Mouse (Mus musculus): ENCODE measurements around the gene Hagh.

Hagh gene

DNA sequence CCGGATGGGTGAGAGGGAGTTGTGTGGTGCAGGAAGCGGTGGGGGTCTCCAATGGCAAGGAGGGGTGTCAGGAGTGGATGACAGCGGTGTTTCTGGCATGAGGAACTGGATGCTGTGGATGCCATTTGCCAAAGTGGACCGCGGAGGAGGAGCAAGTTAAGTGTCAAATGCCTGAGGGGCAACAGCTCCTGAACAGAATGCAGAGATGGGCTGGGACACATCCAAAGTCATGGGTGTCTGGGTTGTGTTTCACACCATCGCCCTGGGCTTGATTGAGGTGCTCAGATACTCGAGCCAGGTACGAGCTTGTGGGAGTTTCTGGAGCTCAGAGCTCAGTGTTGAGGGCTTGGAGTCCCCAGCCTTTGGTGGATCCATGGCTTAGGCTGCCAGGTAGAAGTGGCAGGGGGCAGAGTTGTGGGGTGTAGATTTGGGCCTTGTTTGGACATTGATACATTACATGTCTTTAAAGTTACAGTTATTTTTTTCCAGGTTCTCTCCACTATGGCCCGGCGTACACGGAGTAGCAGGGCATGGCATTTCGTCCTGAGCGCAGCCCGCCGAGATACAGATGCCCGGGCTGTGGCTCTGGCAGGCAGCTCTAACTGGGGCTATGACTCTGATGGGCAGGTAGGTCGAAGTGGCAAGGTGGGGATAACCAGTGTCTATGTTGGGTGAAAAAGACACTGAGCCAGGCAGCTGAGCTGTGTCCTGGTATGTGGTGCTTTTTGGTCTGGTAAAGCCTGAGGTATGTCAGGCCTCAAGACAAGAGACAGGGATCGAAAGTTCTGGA lies 47.5 kb downstream of the Hagh start:
- peak; percentile 94 for DNase-seq

DNA sequence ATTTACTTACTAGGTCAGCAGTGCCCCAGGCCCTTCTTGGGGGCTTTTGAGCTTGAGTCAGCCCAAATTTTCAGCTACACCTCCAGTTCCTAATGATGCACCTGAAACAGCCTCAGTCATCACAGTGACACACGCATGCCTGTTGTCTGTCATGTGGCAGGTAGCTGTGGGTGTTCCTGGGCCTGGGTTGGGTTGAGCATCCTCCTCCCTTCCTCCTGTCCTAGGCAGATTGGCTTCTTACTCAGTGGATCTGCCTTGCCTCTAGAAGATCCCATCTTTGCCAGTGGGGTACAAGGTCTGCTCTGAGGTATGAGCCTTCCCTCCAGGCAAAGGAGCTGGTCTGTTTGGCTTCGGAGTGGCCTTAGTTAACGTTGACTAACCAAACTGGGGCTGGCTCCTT lies 48.9 kb downstream of the Hagh start:
- DNase-seq: peak; percentile 89

DNA sequence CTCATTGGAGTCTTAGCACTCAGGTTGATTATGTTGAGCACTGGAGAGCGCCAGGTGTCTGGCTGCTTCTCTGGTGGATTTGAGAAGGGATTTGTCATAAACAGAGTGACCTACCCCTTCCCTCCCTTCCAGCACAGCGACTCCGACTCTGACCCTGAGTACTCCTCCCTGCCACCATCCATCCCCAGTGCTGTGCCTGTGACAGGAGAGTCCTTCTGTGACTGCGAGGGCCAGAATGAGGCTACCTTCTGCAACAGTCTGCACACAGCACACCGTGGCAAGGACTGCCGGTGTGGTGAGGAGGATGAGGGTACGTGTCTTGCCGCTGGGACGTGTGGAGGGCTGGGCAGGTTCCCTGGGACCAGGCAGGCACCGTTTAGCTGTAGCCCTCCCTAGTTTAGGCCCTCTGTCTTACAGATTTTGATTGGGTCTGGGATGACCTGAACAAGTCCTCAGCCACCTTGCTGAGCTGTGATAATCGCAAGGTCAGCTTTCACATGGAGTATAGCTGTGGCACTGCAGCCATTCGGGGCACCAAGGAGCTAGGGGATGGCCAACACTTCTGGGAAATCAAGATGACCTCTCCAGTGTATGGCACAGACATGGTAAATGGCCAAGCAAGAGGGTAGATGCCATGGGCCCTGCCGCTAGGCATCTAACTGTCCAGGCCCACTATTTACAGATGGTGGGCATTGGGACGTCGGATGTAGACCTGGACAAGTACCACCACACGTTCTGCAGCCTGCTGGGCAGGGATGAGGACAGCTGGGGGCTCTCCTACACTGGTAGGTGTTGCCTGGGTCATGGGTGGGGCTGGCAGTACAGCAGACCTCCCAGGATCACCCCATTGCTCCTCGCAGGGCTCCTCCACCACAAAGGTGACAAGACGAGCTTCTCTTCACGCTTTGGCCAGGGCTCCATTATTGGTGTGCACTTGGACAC lies 50.5 kb downstream of the Hagh start:
- DNase-seq: peak; percentile 90

DNA sequence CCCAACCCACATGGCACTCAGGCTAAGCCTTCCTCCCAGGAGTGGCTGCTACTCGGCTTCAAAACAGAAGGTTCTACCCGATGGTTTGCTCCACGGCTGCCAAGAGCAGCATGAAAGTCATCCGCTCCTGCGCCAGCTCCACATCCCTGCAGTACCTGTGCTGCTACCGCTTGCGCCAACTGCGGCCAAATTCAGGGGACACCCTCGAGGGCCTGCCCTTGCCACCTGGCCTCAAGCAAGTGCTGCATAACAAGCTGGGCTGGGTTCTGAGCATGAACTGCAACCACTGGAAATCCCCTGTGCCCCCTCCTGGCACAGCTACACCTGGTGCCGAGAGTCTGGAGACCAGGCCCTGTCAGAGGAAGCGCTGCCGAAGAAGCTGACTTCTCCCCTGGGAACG lies 51.4 kb downstream of the Hagh start:
- peak; percentile 92 for DNase-seq

DNA sequence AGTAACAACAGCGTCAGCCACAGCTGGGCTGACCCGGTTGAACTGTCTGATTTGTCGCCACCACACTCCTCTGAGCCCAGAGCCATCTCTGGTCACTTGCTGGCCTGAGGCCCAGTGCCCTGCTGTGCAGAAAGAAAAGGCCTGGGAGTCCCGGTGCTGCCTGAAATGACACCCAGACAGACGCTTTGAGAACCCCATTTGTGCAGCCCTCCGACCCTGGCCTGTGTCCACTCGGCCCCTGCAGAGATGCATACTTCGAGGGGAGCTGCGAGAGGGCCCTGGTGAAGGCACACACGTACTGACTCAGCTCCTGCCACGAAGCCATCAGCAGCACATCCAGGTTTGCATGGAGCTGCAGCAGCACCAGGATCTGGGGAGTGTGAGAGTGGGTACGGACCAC lies 52.8 kb downstream of the Hagh start:
- peak; percentile 94 for DNase-seq

DNA sequence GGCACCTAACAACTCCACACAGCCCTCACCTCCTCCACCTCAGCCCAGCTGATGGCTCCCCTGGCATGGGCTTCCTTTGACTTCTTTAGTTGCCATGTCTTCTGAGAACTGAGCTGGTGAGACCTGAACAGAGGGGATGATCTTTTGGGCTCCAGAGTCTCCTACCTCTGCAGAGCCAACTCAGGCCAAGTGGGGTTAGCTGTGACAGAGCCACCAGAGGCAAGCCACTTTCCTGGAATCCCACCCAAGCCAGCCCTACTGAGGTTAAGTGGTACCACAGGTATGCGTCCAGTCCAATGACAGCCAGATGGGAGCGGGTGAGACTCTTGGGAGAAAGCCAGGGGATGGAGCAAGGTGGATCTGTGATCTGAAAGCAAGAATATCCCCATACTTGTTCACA lies 53.3 kb downstream of the Hagh start:
- peak; percentile 87 for DNase-seq

DNA sequence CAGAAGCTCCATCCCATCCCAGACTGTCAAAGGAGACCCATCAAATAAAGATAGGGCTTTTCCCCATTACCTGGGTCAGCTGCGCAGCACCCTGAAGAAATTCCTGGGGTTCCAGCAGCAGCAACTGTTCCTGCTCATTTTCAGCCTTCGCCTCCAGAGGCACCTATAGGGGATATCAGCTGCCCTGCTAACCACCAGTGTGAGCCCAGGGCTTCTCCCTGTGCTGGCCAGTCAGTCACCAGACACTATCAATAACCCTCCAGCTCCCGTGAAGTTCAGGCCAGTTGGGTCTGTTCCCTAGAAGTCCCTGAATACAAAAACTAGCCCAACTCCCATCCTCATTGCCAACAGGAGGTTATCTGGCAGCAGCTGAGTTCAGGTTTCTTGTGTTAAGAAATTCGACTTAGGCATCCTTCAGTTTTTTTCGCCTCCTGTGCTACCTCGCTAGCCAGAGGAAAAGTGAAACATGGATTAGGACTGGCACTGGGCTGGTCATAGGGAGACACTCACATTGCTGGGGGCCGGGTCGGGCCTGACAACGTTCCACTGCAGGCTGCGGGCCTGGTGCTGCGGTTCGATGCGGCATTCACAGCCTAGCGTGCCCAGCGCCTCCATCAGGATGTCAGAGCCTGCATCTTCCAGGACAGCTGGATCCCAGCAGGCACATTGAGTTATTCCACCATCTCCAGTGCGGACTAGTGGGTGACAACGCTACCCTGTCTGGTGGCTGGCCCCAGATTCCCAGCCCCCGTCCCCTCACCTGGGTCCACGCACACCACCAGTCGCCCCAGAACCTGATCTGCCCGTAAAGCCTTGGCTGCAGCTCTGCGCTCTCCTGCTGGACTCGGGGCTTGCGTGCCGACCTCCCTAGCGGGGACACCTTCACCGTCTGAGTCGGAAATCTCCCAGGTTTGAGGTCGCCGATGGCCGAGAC lies 54.4 kb downstream of the Hagh start:
- peak; percentile 88 for DNase-seq

DNA sequence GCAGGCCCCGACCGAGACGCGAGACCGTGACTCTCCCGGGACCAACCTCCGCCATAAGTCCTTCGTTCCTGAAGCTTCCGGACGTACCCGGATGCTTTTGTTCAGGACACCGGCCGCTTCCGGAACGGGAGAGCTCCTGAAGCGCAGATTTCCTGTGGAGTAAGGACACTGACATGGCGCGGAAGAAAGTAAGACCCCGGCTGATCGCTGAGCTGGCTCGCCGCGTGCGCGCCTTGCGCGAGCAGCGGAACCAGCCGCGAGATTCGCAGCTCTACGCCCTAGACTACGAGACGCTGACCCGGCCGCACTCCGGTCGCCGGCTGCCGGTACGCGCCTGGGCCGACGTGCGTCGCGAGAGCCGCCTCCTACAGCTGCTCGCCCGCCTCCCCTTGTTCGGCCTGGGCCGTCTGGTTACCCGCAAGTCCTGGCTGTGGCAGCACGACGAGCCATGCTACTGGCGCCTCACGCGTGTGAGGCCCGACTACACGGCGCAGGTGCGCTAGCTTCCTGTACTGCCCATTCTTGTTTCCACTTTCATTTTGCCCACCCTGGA lies 55.1 kb downstream of the Hagh start, which contains the start of the genes Eme2 and Mrps34:
TSS of gene Eme2 (minus strand) at position 93 of the 553 bp plus-strand sequence.
TSS of gene Mrps34 (plus strand) at position 122 of the 553 bp plus-strand sequence.
- DNase-seq: peak; percentile 98

DNA sequence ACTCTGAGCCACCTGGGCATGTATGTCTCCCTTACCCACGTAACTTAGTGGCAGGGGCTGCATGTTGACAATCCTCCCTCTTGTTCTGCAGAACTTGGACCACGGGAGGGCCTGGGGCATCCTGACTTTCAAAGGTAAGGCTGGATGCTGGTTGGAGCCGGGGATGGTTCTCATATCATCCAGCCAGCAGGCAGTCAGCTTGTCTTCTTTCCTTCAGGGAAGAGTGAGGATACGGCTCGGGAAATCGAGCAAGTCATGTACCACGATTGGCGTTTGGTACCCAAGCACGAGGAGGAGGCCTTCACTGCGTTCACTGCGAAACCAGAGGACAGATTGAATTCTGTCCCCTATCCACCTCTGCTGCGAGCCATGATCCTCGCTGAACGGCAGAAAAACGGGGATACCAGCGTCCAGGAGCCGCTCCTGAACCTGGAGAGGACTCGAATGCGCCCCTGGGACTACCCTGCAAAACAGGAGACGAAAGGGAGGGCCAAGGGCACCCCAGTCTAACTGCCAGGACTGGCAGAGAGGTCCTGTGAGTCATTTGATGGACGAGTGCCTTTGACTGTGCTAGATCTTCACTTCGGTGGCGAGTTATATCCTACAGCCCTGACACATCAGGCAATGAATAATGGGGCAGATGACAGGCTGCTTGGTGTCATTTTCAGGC lies 55.8 kb downstream of the Hagh start:
- no peak for DNase-seq

DNA sequence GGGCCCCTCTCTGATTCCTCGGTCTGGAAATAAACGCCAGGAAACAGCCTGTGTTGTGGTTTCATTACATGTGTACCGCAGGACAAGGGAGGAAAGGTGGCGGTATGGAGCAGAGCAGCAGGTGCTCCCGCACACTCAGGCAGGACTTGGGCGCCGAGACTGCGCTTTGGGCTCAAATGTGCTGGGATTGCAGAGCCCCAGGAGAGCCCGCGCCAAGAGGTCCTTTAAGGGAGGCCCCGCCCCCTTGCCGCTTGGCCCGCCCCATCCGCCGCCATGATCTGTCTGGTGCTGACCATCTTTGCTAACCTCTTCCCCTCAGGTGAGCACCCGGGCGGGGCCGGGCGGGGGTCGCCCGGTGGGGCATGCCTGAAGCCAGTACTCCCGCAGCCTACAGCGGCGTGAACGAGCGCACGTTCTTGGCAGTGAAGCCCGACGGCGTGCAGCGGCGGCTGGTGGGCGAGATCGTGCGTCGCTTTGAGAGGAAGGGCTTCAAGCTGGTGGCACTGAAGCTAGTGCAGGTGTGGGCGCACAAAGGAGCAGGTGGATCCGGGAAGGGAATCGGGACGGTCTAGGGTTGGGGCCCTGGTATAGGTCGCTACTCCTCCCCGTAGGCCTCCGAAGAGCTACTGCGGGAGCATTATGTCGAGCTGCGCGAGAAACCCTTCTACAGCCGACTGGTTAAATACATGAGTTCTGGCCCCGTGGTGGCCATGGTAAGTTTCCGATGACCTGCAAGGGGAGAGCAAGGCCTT lies 56.5 kb downstream of the Hagh start, which contains the start of gene Nme3:
TSS of gene Nme3 (plus strand) at position 260 of the 752 bp plus-strand sequence.
- peak; percentile 98 for DNase-seq

DNA sequence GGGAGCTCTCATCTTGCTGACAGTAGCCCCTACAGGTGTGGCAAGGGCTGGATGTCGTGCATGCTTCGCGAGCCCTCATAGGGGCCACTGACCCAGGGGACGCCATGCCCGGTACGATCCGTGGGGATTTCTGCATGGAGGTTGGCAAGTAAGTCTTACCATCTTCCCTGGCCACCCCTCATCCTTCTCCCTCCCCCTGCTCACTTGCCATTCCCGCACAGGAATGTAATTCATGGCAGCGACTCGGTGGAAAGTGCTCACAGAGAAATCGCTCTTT lies 57.0 kb downstream of the Hagh start:
- peak; percentile 94 for DNase-seq

DNA sequence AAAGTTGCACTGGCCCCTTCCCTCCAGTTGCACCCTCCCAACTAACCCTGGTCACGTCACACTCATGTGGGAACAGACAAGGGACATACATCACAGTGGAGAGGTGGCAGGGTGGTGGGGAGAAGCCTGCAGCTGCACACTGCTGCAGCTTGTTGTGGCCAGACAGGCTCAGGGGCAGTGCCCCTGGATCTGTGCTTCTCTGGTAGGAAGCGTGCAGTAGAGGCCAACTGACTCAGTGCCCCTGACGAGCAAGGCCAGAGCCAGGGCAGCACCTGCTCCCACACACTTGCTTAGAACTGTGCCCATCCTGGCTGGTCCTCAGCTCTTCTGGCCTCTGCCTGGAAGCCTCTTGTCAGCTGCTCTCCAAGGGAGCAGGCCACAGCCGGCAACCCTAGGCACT lies 57.7 kb downstream of the Hagh start:
- peak; percentile 92 for DNase-seq

DNA sequence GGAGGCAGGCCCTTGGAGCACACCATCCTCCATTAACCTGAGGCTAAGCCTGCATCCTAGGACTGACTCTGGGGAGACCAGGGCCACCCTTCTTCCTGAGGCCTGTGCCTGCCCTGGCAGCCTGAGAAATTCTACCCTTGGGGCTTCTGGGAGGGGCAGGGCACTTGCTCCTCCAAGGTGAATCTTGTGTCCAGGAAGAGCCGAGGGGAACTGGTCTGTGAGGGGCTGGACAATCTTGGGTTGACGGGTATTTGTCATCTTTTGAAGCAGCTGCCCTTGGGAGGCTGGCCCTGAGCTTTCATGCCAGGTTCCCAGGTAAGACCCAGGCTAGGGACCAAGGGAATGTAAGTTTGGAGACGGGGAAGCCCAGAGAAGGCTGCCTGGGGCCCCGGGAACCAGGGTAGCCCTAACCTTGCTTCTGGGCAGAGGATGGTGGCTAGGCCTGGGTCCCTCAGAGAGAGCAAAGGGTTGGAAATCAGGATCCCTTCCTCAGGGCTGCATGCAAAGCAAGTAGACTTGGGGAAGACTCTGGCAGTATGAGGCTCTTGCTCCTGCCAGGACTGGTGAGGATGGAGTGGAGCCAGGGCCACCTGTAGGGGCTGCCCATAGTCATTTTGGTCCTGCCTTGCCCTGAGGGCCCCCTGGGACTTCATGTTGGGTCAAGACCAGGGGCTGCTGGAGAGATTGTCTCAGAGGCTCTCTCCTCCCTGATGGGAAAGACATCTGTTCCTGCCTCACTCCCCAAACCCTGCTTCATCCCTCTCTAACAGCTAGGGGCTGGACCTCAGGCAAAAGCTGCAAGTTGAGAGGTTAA lies 58.3 kb downstream of the Hagh start:
- peak; percentile 93 for DNase-seq

DNA sequence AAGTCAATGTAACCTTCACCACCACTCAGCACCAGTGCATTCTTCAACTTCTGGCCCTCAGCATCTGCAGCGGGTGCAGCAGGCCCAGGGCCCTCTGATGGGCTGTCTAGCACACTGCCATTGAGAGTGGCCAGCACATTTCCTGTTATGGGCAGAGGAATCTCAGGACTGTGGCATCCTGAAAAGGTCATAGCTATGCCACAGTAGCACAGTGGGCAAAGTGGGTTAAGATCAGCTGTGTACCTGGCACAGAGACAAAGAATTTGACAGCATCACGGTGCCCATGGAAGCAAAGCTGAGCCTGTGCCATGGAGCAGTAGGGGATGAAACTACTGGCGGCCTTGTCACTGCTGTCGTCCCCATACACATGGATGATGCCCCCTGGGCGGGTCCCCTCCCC lies 59.2 kb downstream of the Hagh start:
- DNase-seq: peak; percentile 98

DNA sequence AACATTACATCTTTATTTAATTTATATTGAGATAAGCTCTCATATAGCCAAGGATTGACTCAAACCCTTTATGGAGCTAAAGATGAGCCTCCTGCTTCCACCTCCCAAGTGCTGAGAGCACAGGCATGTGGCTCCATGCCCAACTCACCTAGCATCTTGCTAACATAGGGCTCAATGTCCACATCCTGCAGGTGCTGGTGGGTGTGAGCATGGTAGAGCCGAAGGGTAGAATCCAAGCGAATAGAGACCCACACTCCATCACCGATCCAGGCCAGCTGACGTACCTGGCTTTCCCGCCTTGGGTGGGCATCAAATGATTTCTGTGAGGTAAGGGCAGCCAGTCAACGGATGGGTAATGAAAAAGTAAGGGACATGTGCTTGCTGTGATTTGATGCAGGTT lies 60.1 kb downstream of the Hagh start:
- peak; percentile 89 for DNase-seq

DNA sequence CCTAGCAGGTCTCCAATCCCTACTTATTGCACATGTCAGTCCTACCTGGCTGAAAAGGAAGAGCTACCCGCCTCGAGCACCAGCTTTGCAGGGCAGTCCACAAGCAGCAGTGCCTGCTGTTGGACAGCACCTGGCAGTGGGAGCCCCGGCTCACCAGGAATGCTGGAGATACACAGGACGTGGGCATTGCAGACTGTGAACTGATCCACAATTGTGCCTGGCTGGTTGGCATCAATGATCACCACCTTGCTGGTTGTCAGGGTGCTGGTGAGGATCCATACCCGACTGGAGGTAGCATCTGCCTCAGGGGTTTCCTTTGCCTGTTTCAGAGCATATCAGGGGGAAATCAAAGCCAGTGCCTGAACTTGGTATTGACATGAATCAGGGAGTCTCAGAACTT lies 62.2 kb downstream of the Hagh start:
- DNase-seq: peak; percentile 80

DNA sequence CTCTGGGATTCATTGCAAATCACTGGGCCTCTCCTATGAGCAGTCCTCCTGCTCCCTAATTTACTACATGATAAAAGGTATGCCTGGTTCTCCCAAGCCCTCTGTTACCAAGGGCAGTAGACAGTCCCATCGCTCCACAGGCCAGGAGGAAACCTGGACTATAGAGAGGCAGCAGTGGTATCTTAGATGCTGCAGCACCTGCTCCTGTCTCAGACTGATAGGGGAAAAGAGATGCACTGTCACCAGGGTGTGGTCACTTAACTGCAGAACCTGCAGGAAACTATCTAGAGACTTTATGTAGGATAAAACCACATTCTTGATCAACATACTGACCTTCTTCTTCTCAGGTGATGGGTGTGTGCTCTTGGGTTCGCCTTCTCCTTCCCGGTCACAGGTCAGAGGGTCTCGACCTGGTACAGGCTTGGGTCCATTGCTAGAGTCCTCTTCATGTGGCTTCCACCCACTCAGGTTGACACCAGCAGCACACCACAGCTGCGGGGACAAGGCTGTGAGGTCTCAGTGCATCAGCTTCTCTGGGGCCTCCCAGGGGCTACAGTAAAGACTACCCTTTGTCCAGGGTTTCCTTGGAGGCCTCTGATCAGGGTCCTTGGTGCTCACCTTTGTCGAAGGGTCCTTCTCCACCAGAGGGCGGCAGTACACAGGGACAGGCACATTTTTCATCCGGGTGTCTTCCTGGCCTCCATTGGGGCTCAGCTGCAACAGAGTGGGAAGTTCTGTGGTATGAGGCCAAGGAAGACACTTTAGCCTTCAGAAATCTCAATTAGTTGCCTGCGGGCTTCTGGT lies 62.9 kb downstream of the Hagh start:
- peak; percentile 92 for DNase-seq

DNA sequence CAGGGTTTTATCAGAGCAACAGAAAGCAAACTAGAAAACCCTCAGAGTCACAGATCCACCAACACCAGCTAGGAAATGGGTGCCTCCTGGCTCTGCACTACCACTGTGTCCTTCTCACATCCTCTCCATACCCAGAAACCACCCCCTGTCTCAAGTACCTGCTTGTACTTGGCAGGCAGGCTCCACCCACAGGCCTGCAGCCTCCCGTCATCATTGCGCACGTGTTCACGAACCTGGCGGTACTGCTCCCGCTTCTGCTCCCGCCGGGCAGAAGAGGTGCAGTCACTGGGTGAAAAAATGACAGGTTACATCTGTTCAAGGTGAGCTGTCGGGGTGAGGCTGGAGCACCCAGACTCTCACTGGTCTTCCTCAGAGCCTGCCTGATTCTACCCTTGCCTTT lies 63.8 kb downstream of the Hagh start:
- DNase-seq: peak; percentile 89

DNA sequence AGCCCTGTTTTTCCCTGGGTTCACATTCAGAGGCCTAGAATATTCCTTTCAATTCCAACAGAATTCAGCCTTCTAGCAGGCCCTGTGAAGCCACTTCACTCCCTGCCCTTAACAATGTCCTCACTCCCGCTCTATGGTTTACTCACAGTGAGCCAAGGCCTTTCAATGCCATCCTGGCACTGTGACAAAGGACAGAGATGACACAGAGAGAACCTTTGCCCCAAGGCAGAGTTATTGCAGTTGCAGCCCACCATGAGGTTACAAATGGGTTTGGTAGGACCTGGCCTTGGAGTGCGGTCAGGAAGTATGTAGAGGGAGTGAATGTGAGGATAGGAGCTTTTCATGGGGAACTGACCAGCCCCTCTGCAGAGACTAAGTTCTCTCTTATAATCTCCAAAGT lies 67.6 kb downstream of the Hagh start:
- peak; percentile 57 for DNase-seq

Measured in heart, adult 11 months (tissue).